Mouse (Mus musculus): ENCODE measurements at regions not wholly inside any gene's neighbourhood (a gene's known extent, or its start where the extent isn't known, plus 50 kb on each side); places are given as distances from the start of the nearest gene placed in this dataset.
A peak's percentile ranks its signal among the peaks of the same experiment; 100 is the strongest.
"Not testable (repeated sequence)": the region's sequence is repeated elsewhere in the genome, so short reads cannot be mapped to it uniquely, and the experiment has no call there.

- DNase-seq: no peak
Observed at GRCm38 (mm10) chr2:79022954-79023353, 155.0 kb downstream of the Ube2e3 start.

- DNase-seq: no peak
Observed at GRCm38 (mm10) chr2:79025678-79026077, 157.8 kb downstream of the Ube2e3 start.

DNA sequence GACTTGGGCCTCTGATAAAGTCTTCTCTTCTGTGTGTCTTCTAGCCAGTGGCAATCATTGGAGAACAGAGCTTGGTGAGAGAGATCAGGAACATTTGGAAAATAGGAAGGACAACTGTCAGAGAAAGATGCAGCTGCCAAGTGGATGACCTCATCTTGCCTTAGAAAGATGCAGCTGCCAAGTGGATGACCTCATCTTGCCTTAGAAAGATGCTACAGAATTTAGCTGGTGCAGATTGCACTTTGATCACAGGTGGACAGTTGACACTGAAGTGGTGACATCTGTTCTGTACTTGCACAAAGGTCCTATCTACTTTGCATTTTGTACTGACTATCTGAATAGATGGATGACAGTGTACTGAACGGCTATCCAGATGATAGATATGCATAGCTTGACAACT lies 163.1 kb downstream of the Ube2e3 start:
- DNase-seq: no peak

GRCm38 (mm10) chr2:79036296-79036695 lies 168.4 kb downstream of the Ube2e3 start:
- DNase-seq: peak in 1 of 2 experiments; percentile 12

DNA sequence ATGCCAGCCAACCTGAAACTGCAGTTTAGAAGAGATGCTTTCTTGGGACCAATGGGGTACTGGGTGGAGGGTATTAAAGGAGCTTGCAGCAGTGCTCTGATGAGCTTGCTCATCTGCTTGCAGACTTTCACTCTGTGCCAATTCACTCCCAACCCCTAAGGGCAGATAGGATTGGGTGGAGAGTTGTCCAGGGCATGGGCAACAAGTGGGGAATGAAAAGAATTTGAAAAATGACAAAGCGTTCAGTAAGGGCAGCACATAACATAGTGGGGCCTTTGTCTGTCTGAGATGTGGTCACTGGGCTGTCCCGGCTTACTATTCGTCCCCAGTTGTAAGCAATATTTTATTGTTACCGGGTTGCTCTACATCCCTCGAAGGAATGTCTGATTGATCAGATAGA lies 170.7 kb downstream of the Ube2e3 start:
- no peak for DNase-seq

DNA sequence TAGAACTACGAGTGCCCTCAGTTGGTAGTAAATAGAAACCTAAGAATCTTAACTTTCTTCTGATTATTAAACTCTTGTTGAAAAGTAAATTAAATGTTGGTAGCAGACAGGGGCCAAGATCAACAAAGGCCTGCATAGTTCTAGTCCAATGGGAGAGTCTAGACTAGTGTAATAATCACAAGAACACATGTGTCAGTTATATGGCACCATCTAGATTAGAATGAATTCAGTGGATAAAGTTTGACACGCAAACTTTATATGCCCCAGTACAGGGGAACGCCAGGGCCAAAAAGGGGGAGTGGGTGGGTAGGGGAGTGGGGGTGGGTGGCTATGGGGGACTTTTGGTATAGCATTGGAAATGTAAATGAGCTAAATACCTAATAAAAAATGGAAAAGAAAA lies 176.9 kb downstream of the Ube2e3 start:
- DNase-seq: not testable (repeated sequence)

- DNase-seq: no peak
Observed at GRCm38 (mm10) chr2:79045508-79045907, 177.6 kb downstream of the Ube2e3 start.

GRCm38 (mm10) chr2:79048020-79048419 lies 180.1 kb downstream of the Ube2e3 start:
- DNase-seq: no peak

DNA sequence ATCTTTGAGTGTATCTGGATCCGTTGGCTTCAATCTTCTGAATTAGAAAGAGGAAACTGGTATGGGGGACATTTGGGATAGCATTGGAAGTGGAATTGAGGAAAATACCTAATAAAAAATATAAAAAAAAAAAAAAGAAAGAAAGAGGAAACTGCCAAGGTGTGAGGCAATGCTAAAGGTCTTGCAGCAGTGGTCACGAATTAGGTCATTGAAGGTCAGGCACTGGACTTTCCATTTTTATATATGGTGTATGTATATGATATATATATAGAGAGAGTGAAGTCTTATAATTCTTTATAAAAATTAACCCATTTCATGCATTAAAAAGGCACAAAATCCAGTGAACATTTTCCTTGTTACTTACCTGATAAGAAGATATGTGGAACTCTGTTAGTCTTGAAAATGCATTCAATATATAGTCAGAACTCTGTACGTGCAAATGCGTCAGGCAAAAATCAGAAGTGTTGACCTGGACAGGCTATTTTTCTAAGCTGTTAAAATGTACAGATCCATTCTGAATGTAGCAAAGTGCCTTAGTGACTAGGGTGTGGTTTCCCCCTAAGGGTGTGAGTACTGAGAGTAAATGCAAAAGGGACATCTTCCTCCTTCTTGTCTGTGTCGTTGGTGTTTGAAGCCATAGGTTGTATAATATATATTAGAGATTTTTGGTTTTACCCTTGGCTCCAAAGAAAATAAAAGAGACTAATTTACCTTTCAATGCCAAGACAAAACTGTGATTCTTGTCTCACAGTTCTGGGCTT lies 181.0 kb downstream of the Ube2e3 start:
- no peak for DNase-seq

DNA sequence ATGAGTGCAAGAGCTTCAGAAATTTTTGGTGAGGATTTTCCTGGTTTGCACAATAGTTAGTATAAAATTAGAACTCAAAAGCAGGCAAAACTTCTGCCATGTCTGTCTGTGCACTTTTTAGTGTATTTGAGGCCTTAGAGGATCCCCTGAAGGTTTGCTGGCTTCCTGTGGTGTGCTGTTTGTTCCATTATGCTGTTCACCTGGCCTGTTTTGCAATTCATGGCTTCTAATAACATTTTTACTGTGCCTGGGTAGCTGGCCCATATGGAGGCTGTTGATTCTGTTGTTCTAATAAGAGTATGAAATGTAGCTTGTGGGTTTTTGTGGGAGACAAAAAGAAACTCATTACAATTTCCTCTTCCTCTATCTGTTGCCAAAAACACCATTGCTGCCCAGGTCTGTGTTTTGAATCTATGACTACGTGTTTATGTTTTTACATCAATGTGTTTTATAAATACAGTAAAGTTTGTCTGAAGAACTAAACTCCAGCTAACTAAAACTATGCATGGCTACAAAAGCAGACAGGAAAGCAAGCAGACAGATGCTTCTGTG lies 182.6 kb downstream of the Ube2e3 start:
- DNase-seq: no peak

GRCm38 (mm10) chr2:79052226-79052625 lies 184.3 kb downstream of the Ube2e3 start:
- no peak for DNase-seq

- peak; percentile 13 to 47 for DNase-seq
Observed at GRCm38 (mm10) chr2:79056138-79056537, 188.2 kb downstream of the Ube2e3 start.

GRCm38 (mm10) chr2:79059115-79059943 lies 191.4 kb downstream of the Ube2e3 start:
- no peak for DNase-seq

DNA sequence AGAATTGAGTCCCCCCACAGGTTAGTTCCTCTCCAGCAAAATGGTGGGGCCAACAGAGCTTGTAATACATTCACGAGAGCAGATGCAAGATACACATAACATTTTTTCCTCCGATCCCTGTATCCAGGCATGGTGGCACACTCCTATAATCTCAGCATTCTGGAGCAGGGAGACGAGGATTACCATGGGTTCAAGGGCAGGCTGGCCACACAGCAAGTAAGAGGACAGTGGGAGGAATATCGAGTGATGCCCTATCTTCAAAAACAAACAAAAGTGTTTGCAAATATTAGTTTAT lies 192.0 kb downstream of the Ube2e3 start:
- no peak for DNase-seq

GRCm38 (mm10) chr2:79060320-79060719 lies 192.4 kb downstream of the Ube2e3 start:
- no peak for DNase-seq

- no peak for DNase-seq
Observed at GRCm38 (mm10) chr2:79061645-79062044, 193.6 kb upstream of the Itga4 start.

- DNase-seq: peak in 1 of 2 experiments; percentile 3
Observed at GRCm38 (mm10) chr2:79062196-79062636, 193.0 kb upstream of the Itga4 start.

DNA sequence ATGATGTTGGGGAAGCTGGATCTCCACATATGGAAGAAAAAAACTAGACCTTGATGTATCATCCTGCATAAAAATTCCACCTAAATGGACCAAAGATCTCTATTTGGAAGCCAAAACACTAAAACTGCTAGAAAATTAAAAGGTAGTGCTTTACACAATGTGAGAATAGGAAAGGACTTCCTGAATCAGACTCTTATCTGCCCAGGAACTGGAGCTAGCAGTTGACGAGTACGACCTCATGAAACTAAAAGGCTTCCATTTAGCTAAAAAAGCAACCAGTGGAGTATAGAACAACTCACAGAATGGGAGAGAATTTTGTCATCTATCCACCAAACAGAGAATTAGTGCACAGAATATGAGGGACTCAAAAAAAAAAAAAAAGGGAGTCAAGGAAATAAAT lies 191.6 kb upstream of the Itga4 start:
- DNase-seq: no peak

GRCm38 (mm10) chr2:79065321-79065720 lies 189.9 kb upstream of the Itga4 start:
- DNase-seq: no peak

DNA sequence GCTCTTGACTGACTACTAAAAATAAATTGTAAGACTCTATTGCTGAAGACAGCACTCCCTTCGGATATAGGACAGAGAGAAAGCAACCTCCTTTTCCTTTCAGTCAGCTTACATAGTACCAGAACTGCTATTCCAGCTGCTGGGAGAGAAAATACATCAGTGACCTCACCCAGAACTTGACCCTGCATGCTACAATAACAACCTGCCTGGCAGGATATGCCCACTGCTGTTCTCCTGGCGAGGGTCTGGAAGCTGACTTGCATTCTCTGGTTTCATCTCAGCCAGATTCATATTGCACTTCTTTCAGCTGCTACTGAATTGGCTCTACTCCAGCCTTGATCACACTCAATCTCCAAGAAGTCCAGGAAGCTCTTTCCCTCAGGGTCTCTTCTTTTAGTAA lies 179.1 kb upstream of the Itga4 start:
- peak in 1 of 2 experiments; percentile 5 for DNase-seq

DNA sequence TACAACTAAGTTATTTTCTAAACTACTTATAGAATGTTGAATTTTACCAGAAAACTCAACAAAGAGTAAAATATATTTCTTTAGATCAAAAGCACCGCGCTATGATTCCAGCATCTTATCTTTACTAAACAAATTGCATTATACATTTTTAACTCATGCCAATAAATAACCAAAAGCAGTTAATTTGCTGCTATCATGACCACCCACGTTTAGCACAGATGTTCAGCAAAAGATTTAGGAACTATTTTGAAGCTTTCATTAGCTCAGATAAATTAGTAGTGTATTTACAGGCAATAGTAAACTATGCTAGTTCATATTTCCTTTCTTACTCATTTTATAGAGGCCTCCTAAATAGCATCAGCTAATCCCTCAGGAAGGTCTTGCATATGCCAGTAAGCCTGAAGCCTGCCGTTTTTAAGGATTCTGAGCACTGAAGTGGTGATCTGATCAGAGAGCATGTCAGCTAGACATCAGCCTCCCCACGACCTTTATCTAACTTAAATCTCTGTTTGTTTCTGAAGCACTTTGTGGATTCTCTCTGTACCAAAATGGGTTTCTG lies 176.3 kb upstream of the Itga4 start:
- DNase-seq: no peak

GRCm38 (mm10) chr2:79081769-79082168 lies 173.5 kb upstream of the Itga4 start:
- DNase-seq: no peak

DNA sequence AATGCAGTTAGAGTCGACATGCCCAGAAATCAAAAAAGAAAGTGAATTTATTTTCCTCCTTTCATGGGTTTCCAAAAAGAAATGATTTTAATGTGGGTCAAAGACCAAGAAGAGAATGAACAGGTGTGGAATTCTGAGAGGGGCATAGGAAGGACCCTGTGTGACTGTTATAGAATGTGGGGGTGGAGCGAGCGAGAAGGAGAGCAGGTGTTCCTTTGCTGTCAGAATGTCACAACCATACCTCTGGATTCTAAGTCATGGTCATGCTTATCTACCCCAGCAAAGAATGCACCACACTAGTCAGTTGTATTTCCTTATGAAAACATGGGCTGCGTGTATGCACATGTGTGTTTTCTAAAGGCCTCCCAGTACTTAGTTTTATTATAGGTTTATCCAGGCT lies 168.9 kb upstream of the Itga4 start:
- DNase-seq: no peak

Measured in heart, adult 18-20 months (tissue).